Mouse (Mus musculus) lung, adult 2 months (tissue): ENCODE results near the gene Insc.

Experiments
- CTCF ChIP-seq: fragments of 200-500 bp; IDR thresholded peaks from 2 replicates; pipeline ENCODE4 v1.5.1; 2011; ENCODE audit warnings: mild to moderate bottlenecking, low read length, control low read depth; ENCODE audit not compliant: insufficient read depth
- POLR2A ChIP-seq: fragments of 200-500 bp; IDR thresholded peaks from 2 replicates; pipeline ENCODE4 v1.6.1; 2011; ENCODE audit warnings: low read depth, mild to moderate bottlenecking, control low read depth, low read length, borderline replicate concordance; ENCODE audit errors: extremely low read depth

GRCm38 (mm10) chr7:114896966-114897697, 153.6 kb downstream of the Insc start:
- TF ChIP-seq CTCF (no peak), POLR2A (no peak)
